Mouse (Mus musculus): ENCODE results near the gene Paqr6. TPM values are rescaled to one million over a fixed set of nuclear protein-coding genes. Genes with fewer than 3 reads are reported as not detected.

The Paqr6 gene
- total and polyA plus RNA-seq, 2 experiments, result 0.56 TPM; not detected in 1

DNA sequence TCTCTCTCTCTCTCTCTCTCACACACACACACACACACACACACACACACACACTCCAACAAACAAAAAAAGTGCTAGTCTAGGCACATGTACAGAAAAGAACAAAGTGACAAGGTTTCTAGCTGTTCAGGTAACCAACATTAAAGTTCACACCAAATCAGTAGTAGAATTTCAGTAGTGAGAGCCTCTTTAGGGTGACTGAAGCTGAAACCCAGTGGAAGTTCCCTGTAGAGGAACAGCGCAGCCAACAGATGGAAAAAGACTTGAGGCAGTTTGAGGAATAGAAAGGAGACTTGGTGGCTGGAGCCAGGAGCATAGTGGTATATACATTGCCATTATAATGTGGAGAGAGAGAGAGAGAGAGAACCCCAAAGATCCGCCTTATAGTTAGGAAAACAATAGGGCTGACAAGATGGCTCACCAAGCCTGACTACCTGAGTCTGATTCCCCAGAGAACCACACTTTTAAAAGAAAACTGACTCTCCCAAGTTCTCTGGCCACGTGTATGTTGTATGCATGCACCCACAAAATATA, 29.4 kb upstream of the Paqr6 start:
- peak; percentile 30 for DNase-seq (ENCODE audit: extremely low read depth, low read depth, low spot score)
- no peaks in the 10 kb centered on the region for H3K36me3 ChIP-seq (ENCODE audit: control insufficient read depth, insufficient read depth, low read length)
- peak overlapping the region; percentile 74 for H3K27ac ChIP-seq (replicated peaks; ENCODE audit: insufficient read depth, low read depth, low read length)
- H3K4me3 ChIP-seq (ENCODE audit: insufficient read depth, low read depth, low read length), result peak overlapping the region; percentile 69; the same call in 1 of the 2 replicates
- peaks cover 14% of the 10 kb centered on the region for H3K4me1 ChIP-seq (ENCODE audit: control insufficient read depth, insufficient read depth, low read length)
- no peaks in the 10 kb centered on the region for H3K27me3 ChIP-seq (ENCODE audit: control insufficient read depth, insufficient read depth, low read length)
- H3K79me2 ChIP-seq (ENCODE audit: control insufficient read depth, insufficient read depth, low read length), result peaks cover 4% of the 10 kb centered on the region; the same call in 1 of the 2 replicates
- no peak for TF ChIP-seq POLR2A (IDR thresholded peaks at IDR 0.05; ENCODE audit: extremely low read depth, insufficient read depth, low read length)
- TF ChIP-seq CTCF (IDR thresholded peaks at IDR 0.05; ENCODE audit: low read depth, low read length), result no peak
- 26% methylated on average over 3 of the region's 3 CpGs for WGBS
- peak overlapping the region; percentile 77 for H3K9ac ChIP-seq (ENCODE audit: low read depth, low read length)

DNA sequence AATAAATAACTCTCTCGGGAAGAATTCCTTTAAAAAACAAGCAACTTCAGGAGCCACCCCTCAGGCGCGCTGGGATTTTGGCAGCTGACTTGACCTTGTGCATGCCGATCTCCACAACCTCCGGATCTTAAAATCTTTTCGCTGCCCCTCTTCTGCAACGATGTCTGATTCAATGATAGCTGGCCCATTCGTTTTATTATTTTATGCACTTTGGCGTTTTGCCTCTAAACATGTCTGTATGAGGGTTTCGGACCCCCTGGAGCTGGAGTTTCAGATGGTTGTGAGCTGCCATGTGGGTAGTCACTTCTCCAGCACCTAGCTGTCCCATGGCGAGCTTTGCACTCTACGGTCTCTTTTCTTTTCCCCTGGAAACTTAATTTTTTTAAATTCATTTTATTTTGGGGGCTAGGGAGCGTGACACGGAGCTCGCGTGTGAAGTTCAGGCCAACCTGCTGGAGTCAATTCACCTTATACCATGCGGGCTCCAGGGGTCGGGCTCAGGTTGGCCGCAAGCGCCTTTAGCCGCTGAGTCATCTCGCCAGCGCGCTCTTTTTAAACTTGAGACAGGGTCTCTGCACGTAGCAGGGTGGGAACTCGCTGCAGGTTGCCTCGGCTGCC, 28.8 kb upstream of the Paqr6 start:
- Histone ChIP-seq H3K27ac (replicated peaks; ENCODE audit: insufficient read depth, low read depth, low read length) (peak overlapping the region; percentile 74), H3K4me3 (ENCODE audit: insufficient read depth, low read depth, low read length) (peak overlapping the region; percentile 69), H3K27me3 (ENCODE audit: control insufficient read depth, insufficient read depth, low read length) (no peaks in the 10 kb centered on the region), H3K79me2 (ENCODE audit: control insufficient read depth, insufficient read depth, low read length) (peaks cover 4% of the 10 kb centered on the region; the same call in 1 of the 2 replicates), H3K36me3 (ENCODE audit: control insufficient read depth, insufficient read depth, low read length) (no peaks in the 10 kb centered on the region), H3K9ac (ENCODE audit: low read depth, low read length) (peak overlapping the region; percentile 77), H3K4me1 (ENCODE audit: control insufficient read depth, insufficient read depth, low read length) (peaks cover 14% of the 10 kb centered on the region)
- TF ChIP-seq POLR2A (IDR thresholded peaks at IDR 0.05; ENCODE audit: extremely low read depth, insufficient read depth, low read length) (no peak), CTCF (IDR thresholded peaks at IDR 0.05; ENCODE audit: low read depth, low read length) (no peak)
- WGBS, result under 1% methylated on average over 27 of the region's 27 CpGs
- peak; percentile 48 for DNase-seq (ENCODE audit: extremely low read depth, low read depth, low spot score)

- peaks cover 14% of the 10 kb centered on the region for H3K4me1 ChIP-seq (ENCODE audit: control insufficient read depth, insufficient read depth, low read length)
- peak within 1 kb of the TSS; percentile 69 for H3K4me3 ChIP-seq (ENCODE audit: insufficient read depth, low read depth, low read length)
- 1% methylated on average over 63 of the region's 66 CpGs for WGBS
These were observed 28.0 kb upstream of the Paqr6 start, which contains the start of the genes Tmem79 and Smg5 for GRCm38 (mm10) chr3:88336058-88337013. Gene Tmem79 (minus strand): TSS chr3:88336148. Gene Smg5 (plus strand): TSS chr3:88336260.

DNA sequence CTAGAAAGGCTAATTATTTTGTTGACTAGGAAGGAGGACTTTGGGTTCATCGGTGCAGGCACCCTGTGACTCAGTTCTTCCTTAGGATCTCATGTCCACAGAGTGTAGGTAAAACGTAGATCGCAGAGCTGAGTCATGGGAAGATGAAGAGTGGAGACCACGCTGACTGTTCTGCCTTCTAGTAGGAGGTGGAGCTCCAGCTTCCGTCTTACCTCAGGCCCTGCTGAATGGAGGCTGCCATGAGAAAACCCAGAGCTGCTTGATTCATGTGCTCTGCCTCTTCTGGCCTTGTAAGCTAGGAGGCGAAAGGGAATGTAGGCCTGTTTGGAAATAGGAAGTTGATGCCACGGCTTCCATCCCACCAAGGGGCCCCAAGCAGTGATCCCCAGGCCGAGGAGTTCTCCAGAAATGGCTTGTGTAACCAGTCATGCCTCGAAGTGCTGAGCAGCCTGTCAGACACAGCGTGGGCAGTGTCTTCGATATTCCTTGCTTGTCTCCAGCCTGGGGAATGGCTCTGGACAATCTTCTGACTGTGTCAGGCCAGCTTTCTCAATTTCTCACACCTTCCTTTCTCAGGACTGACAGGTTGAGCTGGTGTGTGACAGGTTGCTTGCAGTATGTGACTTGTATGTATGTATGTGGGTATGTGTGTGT, 26.9 kb upstream of the Paqr6 start:
- WGBS, result 73% methylated on average over 11 of the region's 11 CpGs
- no peak overlapping the region for H3K27ac ChIP-seq (replicated peaks; ENCODE audit: insufficient read depth, low read depth, low read length)
- H3K4me3 ChIP-seq (ENCODE audit: insufficient read depth, low read depth, low read length), result no peak overlapping the region
- no peak for TF ChIP-seq POLR2A (IDR thresholded peaks at IDR 0.05; ENCODE audit: extremely low read depth, insufficient read depth, low read length)
- no peak for TF ChIP-seq CTCF (IDR thresholded peaks at IDR 0.05; ENCODE audit: low read depth, low read length)
- 0 out of 2 replicates have a peak overlapping the region, but pooled peaks have one; percentile 17 for H3K9ac ChIP-seq (ENCODE audit: low read depth, low read length)
- no peaks in the 10 kb centered on the region for H3K27me3 ChIP-seq (ENCODE audit: control insufficient read depth, insufficient read depth, low read length)
- H3K36me3 ChIP-seq (ENCODE audit: control insufficient read depth, insufficient read depth, low read length), result peaks cover 9% of the 10 kb centered on the region
- peaks cover 14% of the 10 kb centered on the region for H3K4me1 ChIP-seq (ENCODE audit: control insufficient read depth, insufficient read depth, low read length)
- peaks cover 7% of the 10 kb centered on the region; the same call in 1 of the 2 replicates for H3K79me2 ChIP-seq (ENCODE audit: control insufficient read depth, insufficient read depth, low read length)
- no peak for DNase-seq (ENCODE audit: extremely low read depth, low read depth, low spot score)

More at GRCm38 (mm10) chr3:88336058-88337013, 28.0 kb upstream of the Paqr6 start, which contains the start of the genes Tmem79 and Smg5:
- peak within 1 kb of the TSS; percentile 91 for H3K9ac ChIP-seq (ENCODE audit: low read depth, low read length)
- peak; percentile 87 for DNase-seq (ENCODE audit: extremely low read depth, low read depth, low spot score)
- TF ChIP-seq CTCF (IDR thresholded peaks at IDR 0.05; ENCODE audit: low read depth, low read length), result no peak
- TF ChIP-seq POLR2A (IDR thresholded peaks at IDR 0.05; ENCODE audit: extremely low read depth, insufficient read depth, low read length), result peak; percentile 85
- H3K79me2 ChIP-seq (ENCODE audit: control insufficient read depth, insufficient read depth, low read length), result peaks cover 7% of the 10 kb centered on the region; the same call in 1 of the 2 replicates
- H3K27ac ChIP-seq (replicated peaks; ENCODE audit: insufficient read depth, low read depth, low read length), result peak within 1 kb of the TSS; percentile 77
- H3K27me3 ChIP-seq (ENCODE audit: control insufficient read depth, insufficient read depth, low read length), result no peaks in the 10 kb centered on the region
- 0 out of 2 replicates have a peak, but pooled peaks cover 2% of the 10 kb centered on the region for H3K36me3 ChIP-seq (ENCODE audit: control insufficient read depth, insufficient read depth, low read length)

- WGBS, result 86% methylated on average over 7 of the region's 7 CpGs
These were observed 26.1 kb upstream of the Paqr6 start for GRCm38 (mm10) chr3:88338316-88338715.

More at GRCm38 (mm10) chr3:88338316-88338715, 26.1 kb upstream of the Paqr6 start:
- H3K27me3 ChIP-seq (ENCODE audit: control insufficient read depth, insufficient read depth, low read length), result no peaks in the 10 kb centered on the region
- DNase-seq (ENCODE audit: extremely low read depth, low read depth, low spot score), result no peak
- no peak overlapping the region for H3K4me3 ChIP-seq (ENCODE audit: insufficient read depth, low read depth, low read length)
- peaks cover 18% of the 10 kb centered on the region for H3K36me3 ChIP-seq (ENCODE audit: control insufficient read depth, insufficient read depth, low read length)
- H3K27ac ChIP-seq (replicated peaks; ENCODE audit: insufficient read depth, low read depth, low read length), result no peak overlapping the region
- no peak overlapping the region for H3K9ac ChIP-seq (ENCODE audit: low read depth, low read length)
- H3K79me2 ChIP-seq (ENCODE audit: control insufficient read depth, insufficient read depth, low read length), result peaks cover 7% of the 10 kb centered on the region; the same call in 1 of the 2 replicates
- TF ChIP-seq CTCF (IDR thresholded peaks at IDR 0.05; ENCODE audit: low read depth, low read length) (no peak), POLR2A (IDR thresholded peaks at IDR 0.05; ENCODE audit: extremely low read depth, insufficient read depth, low read length) (no peak)
- H3K4me1 ChIP-seq (ENCODE audit: control insufficient read depth, insufficient read depth, low read length), result peaks cover 14% of the 10 kb centered on the region
